Mouse (Mus musculus) erythroid progenitor cell, adult 5-6 weeks (primary cell): ENCODE measurements around the gene Degs1. TPM values are rescaled to one million over a fixed set of nuclear protein-coding genes. Genes with fewer than 3 reads are reported as not detected.
A peak's percentile ranks its signal among the peaks of the same experiment; 100 is the strongest.
"Not testable (repeated sequence)": the region's sequence is repeated elsewhere in the genome, so short reads cannot be mapped to it uniquely, and the experiment has no call there.

ENCODE experiments used
- ATAC-seq: replicated peaks from 2 replicates; pipeline ENCODE4 v1.8.0; 2016; ENCODE audit warnings: moderate number of reproducible peaks, mild to moderate bottlenecking, moderate TSS enrichment, inconsistent platforms; ENCODE audit not compliant: poor library complexity, low FRiP score, severe bottlenecking
- total RNA-seq, 2 experiments: library from RNA; stranded (forward) in 1 of 2; stranded (reverse) in 1 of 2; fragments of 150-400 nt in 1 of 2; fragments of 186-747, 209-891 nt in 1 of 2; gene quantifications; 2 replicates each; pipeline versions ENCODE4 v1.2.3 to v1.2.4; 2015 to 2017; ENCODE audit warnings: low replicate concordance in 2 of 2

Degs1 gene
- total RNA-seq (2015; ENCODE audit: low replicate concordance) (70.3 and 79.2 TPM in 2 replicates), total RNA-seq (2017; ENCODE audit: low replicate concordance) (31.8 and 33.1 TPM in 2 replicates)

DNA sequence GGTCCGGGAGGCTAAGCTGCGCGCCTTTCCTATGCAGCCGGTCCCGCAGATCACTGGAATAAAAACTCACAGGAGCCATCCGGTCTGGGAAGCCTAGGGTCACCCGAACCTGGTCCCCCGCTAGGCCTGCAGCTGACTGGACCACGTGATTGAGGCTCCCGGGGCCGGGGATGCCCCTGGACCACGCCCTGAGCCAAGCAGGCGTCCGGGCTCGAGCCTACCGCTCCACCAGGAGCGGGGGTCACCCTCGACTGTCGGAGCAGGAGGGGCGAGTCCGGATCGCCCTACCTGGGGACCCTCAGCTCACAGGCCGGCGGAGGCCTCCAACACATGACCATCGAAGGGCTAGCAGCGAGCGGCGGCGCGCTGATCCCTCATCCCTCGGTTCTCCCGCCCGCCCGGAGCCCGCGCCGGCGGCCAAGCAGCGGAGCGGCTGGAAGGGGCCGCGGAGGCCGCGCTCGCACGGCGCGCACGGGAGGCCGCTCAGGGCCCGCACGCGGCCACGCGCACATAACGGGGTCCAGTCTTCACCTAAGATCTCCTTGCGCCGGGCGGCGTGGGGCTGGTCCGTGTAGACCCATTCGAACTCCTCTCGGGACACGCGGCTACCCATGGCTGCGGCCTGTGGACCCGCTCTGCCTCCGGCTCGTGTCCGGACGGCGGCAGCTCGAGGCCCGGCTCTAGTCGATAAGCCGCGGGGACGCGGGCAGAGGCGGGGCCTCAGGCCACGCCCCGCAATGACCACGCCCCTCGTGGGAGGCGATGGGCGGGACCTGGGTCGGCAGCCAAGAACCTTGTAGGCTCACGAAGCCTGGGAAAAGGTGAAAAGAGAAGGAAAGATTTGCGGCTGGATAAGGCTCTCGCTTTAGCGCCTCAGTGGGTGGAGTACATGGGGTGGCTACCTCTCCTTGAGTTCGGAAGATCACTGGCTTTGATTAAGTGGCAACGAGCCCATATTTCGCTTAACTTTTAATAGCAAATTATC is at the start of gene Degs1:
Gene Degs1 (minus strand): TSS at position 714 of the 985 bp plus-strand sequence.
- peak; percentile 91 for ATAC-seq

GRCm38 (mm10) chr1:182325919-182326318 is 43.3 kb upstream of the Degs1 start:
- no peak for ATAC-seq

DNA sequence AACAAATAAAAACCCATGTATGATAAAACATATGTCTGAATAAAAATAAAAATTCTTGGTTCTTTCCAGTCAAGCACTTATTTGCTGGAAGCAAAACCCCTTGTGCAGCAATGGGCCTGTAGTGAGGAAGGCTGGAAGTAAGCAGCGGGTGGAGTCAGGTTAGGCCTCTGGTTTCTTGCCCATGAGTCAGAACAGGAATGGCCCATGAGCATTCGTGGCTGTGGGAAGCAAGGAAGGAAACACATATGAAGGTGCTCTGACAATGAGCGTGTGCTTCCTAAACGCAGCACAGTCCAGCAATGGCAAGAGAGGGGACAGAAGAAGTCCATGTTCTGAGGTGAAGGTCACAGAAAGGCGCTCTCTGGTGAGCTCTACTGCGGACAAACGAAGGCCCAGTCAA is 41.9 kb upstream of the Degs1 start:
- ATAC-seq: no peak

DNA sequence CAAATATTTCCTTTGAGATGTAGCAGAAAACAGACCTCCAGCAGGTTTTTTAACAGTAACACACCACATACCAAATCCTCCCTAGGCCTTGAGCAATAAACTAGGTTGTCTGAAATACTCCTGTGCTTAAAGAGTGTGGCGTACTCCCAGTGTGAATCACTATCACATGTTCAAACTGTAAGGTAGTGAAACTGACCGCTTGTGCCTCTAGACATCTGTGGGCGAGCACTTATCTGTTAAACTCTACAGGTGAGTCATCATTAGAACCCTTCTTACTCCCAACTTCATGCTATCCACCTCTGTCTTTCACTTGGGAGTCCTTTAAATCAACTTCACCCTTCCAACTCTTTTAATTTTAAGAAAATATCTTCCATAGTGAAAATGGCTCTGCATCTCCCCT is 40.5 kb upstream of the Degs1 start:
- ATAC-seq: no peak

- no peak for ATAC-seq
Measured at GRCm38 (mm10) chr1:182314201-182314600, 31.6 kb upstream of the Degs1 start.

DNA sequence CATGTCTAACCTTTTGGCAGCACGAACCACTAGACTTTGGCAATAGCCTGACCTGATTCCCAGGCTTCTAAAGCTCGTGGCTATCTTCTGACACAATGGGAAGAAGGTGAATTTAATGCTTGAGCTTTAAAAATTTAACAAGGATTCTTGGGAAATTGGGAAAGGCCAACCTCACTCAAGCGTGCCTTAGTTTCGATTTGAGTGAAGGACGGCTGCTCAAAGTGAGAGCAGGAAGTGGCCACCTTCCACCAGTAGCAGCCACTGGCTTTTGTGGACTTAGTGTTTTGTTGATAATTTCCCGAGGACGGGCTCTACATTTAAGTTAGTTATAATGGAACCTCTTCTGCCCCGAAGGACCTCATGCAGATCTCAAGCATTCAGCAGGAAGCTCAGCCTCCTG is 30.6 kb upstream of the Degs1 start:
- no peak for ATAC-seq

- ATAC-seq: no peak
Measured at GRCm38 (mm10) chr1:182311376-182311775, 28.8 kb upstream of the Degs1 start.

DNA sequence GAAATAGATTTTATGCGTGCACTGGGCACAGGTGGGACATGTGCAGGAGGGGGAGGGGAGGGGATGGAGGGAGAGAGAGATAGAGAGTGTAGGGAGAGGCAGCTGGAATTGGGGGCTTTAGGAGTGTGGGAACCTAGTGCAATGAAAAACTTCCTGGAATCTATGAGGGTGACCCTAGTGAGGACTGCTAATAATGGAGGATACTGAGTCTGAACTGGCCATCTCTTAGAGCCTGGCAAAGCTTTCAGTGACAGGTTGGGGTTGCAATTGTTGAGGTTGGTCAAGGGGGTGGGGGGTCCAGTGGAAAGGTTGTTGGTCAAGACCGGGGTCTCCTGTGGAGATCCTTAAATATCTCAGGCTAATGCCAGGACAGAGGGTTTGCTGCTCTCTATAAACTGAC is 27.7 kb upstream of the Degs1 start:
- ATAC-seq: no peak

DNA sequence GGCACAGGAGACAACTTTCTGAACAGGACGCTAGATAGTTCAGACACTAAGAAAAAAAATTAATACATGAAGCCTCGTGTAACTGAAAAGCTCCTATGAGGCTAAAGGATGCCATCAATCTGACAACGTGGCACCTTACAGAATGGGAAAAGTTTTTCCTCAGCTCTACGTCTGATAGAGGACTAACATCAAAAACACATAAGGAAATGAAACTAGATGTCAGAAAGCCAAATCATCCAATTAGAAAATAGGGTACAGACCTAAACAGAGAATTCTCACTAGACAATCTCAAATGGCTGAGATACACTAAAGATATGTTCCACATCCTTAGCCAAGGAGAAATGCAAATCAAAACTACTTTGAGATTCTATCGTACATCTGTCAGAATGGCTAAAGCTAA is 26.8 kb upstream of the Degs1 start:
- no peak for ATAC-seq

GRCm38 (mm10) chr1:182302916-182303315 is 20.3 kb upstream of the Degs1 start:
- ATAC-seq: no peak

DNA sequence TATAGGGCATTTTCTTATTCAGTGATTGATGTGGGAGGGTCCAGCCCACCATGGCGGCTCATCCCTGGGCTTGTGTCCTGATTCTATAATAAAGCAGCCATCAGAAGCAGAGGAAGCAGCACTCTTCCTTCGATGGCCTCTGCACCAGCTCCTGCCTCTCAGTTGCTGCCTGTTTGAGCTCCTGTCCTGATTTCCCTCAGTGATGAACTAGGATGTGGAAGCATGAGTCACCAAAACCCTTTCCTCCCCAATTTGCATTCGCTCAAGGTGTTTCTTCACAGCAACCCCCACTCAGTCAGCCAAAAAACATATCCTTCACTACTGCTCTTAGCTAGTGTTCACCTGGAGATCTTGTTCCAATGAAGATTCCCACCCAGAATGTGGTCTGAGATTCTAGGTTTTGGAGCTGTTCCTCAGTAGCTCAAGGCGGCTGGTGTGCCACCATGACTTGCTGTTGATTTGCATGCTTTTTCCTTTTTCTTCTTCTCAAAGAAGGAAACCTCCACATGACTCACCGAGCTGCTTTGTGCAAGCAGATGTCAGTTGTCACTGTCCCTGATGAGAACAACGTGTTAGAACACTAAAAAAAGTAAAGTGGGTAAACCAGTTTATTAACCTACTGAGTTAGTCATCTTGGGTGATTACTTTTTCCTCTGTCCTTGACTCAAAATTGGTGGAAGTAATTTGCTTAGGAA is 19.7 kb upstream of the Degs1 start:
- ATAC-seq: no peak

- ATAC-seq: no peak
Measured at GRCm38 (mm10) chr1:182297821-182298220, 15.2 kb upstream of the Degs1 start.

DNA sequence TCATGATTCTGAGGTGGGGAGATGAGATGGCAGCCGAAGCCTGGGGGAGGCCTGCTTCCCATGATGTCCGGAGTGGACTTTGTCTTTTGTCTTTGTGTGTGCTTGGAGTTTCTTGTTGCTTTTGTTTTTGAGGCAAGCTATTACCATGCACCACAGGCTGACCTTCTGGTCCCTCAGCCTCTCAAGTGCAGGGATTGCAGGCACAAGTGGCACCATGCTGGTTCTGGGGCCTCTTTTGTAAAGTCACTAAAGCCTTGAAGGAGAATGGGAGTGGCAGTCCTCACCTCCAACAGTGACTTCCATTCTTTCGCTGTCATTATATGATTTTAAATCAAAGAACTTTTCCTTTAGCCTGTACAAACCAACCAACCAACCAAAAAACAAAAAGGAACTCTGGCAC is 14.6 kb upstream of the Degs1 start:
- ATAC-seq: no peak

- ATAC-seq: no peak
Measured at GRCm38 (mm10) chr1:182296816-182297215, 14.2 kb upstream of the Degs1 start.

DNA sequence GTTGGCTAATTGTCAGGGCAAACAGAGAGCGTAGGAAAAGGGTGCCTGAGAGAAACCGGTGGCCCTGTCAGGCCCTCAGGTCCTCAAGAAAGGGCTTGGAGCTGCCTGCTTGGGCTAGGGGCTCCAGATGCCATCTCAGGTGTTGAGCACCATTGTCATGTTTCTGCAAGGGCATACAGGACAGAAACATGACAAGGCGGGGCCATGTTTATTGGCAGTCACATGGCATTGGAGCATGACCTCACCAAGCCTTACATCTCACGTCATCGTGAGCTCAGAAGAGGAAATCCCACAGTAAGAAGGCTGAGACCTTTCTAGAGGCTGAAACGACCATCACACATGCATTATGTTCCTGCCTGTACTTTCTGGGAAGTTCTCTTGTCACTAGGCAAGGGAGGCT is 13.5 kb upstream of the Degs1 start:
- no peak for ATAC-seq

- no peak for ATAC-seq
Measured at GRCm38 (mm10) chr1:182292291-182292690, 9.7 kb upstream of the Degs1 start.

- ATAC-seq: not testable (repeated sequence)
Measured at GRCm38 (mm10) chr1:182290741-182291140, 8.1 kb upstream of the Degs1 start.

DNA sequence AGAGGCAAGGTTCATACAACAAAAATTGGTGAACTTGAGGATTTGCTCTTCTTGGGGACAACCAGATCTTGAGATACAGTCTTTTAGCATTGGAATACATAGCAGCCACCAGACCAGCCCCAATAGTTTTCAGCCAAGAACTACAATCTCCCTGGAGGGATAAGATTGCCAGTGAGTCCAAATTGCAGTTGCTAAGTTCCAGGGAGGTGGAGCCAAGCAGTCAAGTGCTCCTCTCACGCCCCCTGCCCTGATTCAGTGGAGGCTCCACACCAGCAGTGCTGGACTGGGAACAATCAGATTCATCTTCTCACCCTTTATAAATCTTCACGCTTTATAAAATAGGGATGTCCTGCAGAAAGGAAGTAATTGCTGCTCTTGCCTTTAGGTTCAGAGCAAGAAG is 7.2 kb upstream of the Degs1 start:
- ATAC-seq: no peak

DNA sequence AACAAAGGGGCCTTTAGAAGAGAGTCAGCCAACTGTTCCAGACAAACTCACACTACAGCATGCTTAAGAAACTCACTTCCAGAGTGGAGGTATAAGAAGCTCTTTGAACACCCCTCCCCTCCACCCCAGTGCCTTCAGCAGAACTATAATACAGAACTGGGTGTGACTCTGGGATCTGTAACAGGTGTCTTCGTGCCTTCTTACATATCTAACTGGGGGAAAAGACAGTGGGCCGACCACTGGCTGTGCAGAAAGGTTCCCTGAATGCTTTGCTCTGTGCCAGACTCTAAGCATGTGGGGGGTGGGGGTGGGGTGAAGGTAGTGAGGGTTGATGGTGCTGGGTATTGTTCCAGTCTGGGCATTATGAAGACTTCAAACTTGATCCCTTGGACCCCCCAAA is 6.0 kb upstream of the Degs1 start:
- no peak for ATAC-seq

DNA sequence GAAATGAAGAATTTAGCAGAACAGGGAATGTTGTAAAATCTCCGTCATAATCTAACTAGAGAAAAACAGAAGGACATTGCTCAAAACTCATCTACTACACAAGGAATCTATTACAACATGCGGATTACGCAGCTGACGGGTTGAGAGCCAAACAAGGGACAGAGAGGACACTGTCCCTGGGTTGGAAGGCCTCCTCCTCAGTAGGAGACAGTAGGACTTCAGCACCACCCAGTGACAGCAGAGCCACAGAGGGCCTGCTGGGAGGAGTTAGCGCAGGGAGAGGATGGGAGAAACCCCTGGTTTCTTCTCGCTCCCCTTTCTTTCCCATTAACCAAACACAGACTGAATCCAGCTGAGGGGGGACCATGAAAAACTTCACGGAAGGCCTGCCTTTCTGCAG is 5.2 kb upstream of the Degs1 start:
- ATAC-seq: no peak

GRCm38 (mm10) chr1:182284795-182285194 is 2.2 kb upstream of the Degs1 start:
- no peak for ATAC-seq
